Mouse (Mus musculus): ENCODE results near the gene S100a1. TPM values are rescaled to one million over a fixed set of nuclear protein-coding genes. Genes with fewer than 3 reads are reported as not detected.

Gene S100a1
- total RNA-seq, 2 experiments from 2014 or later = 142 to 154 TPM

DNA sequence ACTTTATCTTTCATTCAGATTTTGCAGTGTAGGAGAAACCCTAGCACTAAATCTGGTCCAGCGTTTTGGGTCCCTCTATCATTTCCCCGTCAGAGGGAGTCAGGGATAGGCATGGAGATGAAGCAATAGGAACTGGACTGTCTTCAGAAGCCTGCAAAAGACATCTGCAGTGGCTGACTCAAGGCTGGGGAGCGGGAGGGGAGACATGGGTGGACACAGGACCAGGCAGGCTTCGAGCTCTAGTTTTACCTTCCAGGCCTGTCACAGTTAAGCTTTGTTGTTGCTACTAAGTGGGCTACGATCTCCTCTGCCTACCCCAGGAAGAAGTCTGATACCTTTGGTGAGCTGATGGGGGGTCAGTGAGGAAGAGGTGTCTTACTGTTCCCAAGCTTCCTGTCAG, 1.9 kb downstream of the S100a1 start:
- DNase-seq = no peak

DNA sequence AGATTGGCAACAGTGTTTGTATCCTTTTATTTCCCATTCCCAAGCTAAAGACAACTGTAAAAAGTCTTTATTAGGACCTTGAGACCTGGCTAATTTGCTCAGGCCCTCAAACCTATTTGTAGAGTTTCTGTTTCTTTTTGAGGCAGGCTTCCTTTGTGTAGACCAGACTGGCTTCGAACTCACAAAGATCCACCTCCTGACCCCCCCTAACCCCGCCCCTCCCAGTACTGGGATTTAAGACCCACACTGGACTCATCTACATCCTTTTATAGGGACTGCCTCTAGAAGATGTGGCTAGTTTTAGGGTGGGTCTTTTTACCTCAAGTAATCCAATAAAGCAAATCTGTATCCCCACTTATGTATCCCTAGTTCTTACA, 4.5 kb downstream of the S100a1 start:
- no peak for DNase-seq

GRCm38 (mm10) chr3:90508950-90509746, 5.0 kb downstream of the S100a1 start, which contains the start of gene Chtop:
Gene Chtop (minus strand): TSS chr3:90509498.
- peak; percentile 99 to 100 for DNase-seq

GRCm38 (mm10) chr3:90508287-90508949, 5.8 kb downstream of the S100a1 start:
- DNase-seq = no peak

DNA sequence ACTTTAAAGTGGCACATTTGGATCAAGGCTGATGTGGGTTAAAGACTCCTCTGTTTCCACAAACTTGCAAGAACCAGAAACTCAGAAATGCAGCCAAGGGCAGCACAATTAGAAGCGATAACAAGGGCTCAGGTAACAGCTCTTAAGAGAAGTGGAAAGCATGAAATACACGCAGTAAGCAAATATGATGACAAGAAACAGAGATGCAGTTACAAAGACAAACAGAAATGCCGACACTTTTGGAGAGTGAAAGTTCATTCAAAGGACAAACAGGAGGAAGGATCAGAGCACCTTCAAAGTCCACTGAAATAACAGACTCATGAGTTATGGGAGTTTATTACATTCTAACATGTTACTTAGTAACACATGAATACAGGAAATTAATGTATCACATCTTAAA, 7.8 kb downstream of the S100a1 start:
- no peak for DNase-seq

DNA sequence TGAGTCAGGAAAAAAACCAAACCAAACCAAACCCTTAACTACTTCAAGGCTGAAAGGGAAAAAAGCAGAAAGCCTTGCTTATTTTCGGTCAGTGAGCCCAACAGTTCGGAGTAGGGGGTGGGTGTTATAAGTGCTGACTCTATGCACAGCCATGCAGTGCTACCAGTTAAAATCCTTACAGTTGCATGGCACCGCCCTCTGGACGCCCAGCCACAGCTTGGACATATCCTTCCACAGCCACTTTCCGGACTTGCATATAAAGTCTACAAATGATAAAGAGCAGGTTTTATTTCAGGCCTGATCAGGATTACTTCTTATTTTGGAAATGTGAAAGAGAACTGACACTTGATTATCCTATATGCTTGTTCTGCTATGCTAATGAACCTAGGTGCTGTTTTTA, 9.0 kb downstream of the S100a1 start:
- no peak for DNase-seq

DNA sequence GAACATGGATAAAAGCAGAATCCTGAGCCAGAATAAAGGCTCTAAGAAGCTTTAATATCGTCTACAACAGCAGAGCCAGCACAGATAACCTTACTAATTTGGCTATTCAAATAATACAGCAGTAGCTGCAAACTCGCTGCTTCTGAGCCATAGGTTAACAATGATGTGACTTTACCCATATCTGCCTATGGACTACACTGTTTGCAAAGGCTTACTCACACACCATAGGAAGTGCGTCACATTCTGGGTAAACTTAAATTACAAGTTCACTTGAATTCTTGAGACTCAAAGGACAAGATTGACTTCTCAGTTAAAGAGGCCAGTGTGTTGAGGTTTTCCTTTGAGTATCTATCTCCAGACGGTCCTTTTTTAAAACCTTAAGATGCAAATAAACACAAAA, 10.7 kb downstream of the S100a1 start:
- no peak for DNase-seq

DNA sequence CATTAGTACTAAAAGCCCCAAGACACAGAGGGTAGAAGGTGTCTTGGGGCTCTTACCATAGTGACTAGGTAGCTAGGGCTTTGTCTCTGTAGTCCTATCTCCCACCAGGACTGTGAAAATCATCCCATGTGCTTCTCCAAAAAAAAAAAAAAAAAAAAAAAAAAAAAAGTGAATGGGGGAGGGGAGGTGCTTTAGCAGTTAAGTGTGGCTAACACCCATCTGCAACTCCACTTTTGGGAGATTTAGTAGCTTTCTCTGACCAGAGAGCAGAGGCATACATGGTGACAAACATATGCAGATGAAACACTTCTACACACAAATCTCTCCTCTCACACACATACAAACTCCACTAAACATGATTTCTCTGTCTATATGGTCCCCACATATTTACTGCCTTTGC, 16.6 kb downstream of the S100a1 start:
- DNase-seq = no peak

DNA sequence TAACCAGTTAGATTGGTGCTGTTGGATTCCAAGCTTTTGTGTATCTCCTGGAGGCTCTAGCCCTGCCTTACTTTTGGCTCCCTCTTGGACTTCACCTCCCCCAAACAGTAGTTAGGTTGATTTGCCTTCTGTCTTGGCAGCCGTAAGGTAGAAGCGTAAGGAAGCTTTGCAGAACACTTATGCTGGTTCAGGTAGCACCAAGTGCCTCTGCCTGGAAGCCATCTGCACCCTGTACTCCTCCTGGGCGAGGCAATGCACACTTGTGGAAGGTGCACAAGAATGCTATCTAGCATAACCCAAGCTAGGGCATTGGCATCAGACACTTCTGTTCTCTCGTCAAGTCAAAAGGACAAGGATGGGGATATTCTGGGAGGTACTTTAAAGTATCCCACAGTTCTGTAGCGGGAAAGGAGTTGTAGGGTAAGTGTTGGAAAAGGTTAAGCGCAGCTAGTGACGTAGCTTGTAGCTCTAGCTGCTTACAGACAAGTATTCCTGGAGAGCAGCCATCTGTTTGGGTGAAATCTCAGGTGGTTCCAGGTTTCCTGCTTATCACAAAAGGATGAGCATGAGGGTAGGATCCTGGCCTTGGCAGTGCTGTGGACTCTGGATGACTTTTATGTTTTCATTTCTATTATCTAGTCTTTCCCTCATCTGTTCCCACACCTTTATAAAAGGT, 18.2 kb downstream of the S100a1 start:
- DNase-seq = no peak

DNA sequence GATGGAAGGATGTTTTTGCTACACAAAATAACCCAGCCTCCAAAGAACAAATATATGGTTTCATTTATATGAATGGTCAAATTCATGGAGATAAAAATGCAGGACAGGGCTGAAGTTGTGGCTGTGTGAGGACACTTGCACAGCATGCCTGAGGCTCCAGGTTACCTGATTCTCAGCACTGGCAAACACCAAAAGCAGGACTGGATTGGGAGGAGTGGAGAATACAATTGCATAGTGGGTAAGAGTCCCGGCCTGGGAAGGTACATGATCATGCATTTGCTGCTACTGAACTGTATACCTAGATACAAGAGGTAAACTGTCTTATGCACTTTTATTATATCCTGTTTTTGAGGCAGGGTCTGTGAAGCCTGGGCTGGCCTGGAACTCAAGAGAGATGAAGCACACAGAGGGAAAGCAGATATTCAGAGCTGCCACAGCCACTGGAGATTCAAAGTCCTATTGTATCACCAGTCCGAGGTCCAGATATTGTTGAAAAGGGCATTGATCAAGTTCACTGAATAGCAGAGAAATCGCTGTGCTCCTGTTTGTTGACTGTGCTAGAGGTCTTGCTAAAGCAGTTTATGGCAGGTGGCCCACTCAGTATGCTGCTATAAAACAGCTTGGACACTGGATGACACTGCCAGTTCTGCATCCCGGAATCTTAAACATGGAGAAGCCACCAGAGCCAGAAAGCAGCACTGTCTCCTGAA, 20.2 kb downstream of the S100a1 start:
- no peak for DNase-seq

- peak in 1 of 2 experiments; percentile 49 for DNase-seq
These were observed 22.8 kb downstream of the S100a1 start for GRCm38 (mm10) chr3:90491350-90491749.

- peak; percentile 95 to 96 for DNase-seq
These were observed 23.4 kb downstream of the S100a1 start, which contains the start of gene Snapin for GRCm38 (mm10) chr3:90490696-90491256. Gene Snapin (minus strand): TSS chr3:90491033.

GRCm38 (mm10) chr3:90488576-90488975, 25.6 kb downstream of the S100a1 start:
- peak; percentile 13 to 30 for DNase-seq

- no peak for DNase-seq
These were observed 27.2 kb downstream of the S100a1 start for GRCm38 (mm10) chr3:90486998-90487397.

DNA sequence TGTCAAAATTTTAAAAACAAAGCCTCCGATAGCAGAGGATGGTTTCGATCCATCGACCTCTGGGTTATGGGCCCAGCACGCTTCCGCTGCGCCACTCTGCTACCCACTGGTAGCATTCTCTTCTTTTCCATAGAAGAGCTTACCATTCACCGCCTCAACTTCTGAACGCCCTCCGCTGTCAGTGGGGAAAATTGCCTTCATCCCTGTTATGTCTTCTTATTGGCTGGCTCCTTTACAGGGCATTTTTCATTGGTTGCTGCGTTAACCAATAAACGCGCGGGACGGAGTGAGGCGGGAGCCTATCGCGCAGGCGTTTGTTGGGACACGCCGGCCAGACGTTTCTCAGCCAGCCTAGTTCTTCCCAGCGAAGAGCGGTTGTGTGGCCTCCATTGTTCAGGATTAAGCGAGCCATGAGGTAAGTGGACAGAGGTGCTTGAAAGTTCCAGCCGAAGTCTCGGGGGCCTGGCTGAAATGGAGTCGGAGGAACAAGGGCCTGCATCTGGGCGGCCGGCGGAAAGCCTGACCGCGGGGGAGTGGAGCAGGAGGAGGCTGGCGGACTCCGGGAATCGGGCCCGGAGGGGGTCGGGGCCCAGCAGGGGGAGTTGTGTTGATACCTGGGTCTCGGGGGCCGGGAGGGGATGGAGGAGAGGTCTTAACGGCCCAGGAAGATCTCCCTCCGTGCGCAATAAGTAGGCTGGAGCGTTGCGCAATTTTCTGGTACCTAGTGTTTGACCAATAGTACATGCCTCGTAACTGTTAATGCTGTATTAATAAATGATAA, 38.2 kb downstream of the S100a1 start, which contains the start of gene Ilf2:
Ilf2 (plus strand) TSS at position 296 of the 781 bp plus-strand sequence.
- peak; percentile 93 for DNase-seq

DNA sequence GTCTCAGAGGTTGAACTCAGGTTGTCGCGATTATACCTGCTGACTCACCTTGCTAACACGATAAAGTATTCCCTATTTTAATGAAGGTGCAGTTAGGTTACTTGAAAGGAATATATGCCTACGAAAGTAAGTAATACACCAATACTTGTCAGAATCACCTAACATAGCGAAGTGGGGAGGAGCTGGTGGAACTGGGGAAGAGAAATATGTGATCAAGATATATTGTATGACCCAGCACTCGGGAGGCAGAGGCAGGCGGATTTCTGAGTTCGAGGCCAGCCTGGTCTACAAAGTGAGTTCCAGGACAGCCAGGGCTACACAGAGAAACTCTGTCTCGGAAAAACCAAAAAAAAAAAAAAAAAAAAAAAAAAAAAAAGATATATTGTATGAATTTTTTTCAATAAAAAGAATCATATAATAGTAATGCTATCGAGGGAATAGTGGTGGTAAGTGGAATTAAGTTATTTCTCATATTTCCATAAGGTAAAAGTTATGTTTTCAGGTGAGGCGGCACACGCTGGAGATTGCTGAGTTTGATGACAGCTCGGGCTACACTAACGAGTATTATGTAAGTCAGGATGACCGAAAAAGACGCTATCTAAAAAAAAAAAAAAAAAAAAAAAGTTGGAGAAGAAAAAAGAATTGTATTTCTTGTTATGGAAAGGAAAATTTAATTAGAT, 38.9 kb downstream of the S100a1 start:
- DNase-seq = no peak

- peak; percentile 52 to 72 for DNase-seq
These were observed 42.0 kb downstream of the S100a1 start for GRCm38 (mm10) chr3:90472213-90472612.

GRCm38 (mm10) chr3:90467618-90468300, 46.4 kb downstream of the S100a1 start:
- DNase-seq = no peak

- DNase-seq = peak; percentile 75 to 78
These were observed 47.9 kb downstream of the S100a1 start for GRCm38 (mm10) chr3:90466311-90466766.
